Mouse (Mus musculus): ENCODE data around the gene Usp46. TPM values are rescaled to one million over a fixed set of nuclear protein-coding genes. Genes with fewer than 3 reads are reported as not detected.
"Not testable (repeated sequence)": the region's sequence is repeated elsewhere in the genome, so short reads cannot be mapped to it uniquely, and the experiment has no call there.

The Usp46 gene
- total RNA-seq, 2 experiments from 2014 or later, result 155 TPM

- intact Hi-C loops (cut with DNase I), result no loop called here
Observed at GRCm38 (mm10) chr5:73987777-73988560, 80.3 kb downstream of the Usp46 start.

DNA sequence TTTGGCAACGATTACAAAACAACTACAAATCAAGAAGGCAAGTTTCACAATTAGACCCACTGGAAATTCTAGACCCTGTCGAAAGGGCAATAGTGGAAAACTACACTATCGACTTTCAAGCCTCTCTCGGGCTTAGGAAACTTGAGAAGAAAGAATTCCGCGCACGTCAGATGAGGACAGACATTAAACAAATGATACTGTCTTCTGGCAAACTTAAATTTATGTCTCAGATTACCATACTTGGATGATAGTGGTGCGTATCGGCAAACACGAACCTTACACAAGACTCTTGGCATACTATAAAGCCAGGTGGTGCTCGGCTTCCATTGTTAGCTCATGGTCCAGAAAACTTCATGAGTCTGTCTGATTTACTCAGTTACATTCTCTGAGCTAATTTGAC is 90.8 kb downstream of the Usp46 start:
- DNase-seq (ENCODE audit: low spot score in 2 of 2), result no peak
- intact Hi-C loops (cut with DNase I), result no loop called here

More at GRCm38 (mm10) chr5:73987777-73988560, 80.3 kb downstream of the Usp46 start:
- DNase-seq (ENCODE audit: low spot score in 2 of 2), result no peak

- intact Hi-C loops (cut with DNase I), result no loop called here
- DNase-seq (ENCODE audit: low spot score in 2 of 2), result no peak
Observed at GRCm38 (mm10) chr5:73971701-73972100, 96.5 kb downstream of the Usp46 start.

DNA sequence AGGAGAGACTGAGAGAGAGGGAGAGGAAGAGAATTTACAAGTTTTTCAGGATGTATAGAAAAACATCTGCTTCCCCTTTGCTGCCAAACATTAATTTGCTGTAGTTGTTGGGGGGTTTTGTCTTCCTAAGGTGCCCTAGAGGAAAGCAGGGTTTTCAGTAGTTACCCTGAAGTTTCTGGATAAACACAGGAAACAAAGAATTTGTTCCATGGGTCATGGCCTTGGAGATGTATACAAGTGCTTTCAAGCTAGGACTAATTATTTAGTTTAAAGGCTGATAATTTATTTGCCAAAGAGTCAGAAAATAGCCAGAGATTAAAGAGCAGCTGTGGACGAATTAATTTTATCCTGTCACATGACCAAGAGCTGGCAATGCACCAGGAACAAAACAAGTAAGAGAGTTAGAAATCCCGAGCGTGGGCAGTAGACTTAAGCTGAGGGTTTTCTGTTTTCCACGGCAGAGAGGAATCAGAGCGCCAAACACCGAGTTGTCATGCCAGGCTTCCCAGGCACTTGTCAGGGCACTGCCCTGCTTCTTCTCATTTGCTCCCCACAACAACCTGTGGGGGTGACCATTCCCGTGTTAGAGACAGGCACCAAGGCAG is 98.1 kb downstream of the Usp46 start:
- DNase-seq (ENCODE audit: low spot score in 2 of 2), result peak; percentile 42 to 60
- intact Hi-C loops (cut with DNase I), result no loop called here

DNA sequence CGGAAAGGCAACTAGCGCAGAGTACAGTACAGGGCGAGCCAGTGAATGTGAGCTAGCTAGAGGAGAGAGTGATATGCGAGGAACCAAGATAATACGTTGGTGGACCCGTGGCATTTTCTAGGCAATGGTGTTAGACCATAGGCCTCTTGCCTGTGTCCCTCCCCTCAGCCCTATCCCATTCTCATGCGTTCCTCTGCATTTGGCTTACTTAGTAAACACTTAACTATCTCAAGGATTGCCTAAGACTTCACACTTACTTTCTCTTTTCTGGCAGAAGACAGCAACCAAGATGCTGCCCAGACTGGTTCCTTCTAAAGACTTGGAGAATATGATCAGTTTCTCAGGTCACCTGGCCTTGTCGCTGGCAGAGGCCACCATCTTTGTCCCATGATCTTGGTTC is 98.9 kb downstream of the Usp46 start:
- no peak for DNase-seq (ENCODE audit: low spot score in 2 of 2)
- intact Hi-C loops (cut with DNase I), result no loop called here

- DNase-seq (ENCODE audit: low spot score in 2 of 2), result no peak
- intact Hi-C loops (cut with DNase I), result no loop called here
Observed at GRCm38 (mm10) chr5:73959779-73960178, 108.5 kb downstream of the Usp46 start.

GRCm38 (mm10) chr5:73958614-73959013 is 109.6 kb downstream of the Usp46 start:
- DNase-seq (ENCODE audit: low spot score in 2 of 2); intact Hi-C loops (cut with DNase I): not testable (repeated sequence)

DNA sequence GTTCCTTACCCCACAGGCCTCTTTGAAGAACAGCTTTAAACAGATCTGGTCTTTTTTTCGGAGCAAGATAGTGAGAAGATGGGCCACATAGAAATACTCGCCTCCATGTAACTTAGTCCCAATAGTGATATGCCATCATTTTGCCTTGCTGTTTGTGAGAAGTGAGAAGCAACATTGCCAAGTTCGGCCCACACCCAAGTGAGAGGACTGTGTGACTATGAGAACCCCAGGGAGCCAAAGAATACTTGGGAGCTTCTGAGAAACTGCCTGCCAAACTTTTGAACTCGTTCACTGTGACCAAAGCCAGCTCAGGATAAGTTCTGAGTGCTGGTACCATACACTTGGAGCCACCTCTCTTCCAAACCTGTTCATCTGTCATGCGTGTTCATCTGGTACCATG is 110.1 kb downstream of the Usp46 start:
- intact Hi-C loops (cut with DNase I), result no loop called here
- DNase-seq (ENCODE audit: low spot score in 2 of 2), result no peak

DNA sequence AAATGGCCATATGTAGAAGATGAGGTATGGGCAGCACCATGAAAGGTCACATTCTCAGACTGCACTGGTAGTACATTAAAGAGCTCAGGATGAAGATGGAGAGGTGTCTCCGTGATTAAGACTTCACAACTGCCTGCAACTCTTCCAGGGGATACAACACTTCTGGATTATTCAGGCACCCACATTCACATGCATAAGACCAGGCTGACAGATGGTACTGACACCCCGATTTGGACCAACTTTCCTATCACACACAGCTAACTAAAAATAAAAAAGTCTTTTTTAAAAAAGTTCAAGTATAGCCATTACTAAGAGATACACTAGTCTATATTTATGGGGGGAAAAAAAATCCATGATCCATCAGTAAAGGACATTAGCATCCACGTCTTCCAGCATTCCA is 112.5 kb downstream of the Usp46 start:
- no peak for DNase-seq (ENCODE audit: low spot score in 2 of 2)
- intact Hi-C loops (cut with DNase I), result no loop called here

DNA sequence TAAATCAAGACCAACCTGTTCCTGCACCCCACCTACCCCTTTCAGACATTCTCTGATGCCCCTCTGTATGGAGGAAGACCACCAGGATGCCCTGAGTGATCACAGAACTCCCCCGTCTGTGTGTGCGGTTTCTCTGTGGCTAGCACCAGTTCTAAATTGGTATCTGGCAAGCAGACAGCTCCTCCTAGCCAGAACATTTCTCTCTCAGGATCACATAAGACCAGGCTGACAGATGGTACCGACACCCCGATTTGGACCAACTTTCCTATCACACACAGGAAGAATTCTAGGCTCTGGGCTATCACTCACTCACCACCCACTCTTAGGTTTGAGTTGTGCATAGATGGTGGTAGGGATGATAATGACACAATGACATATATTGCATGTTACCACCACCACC is 113.2 kb downstream of the Usp46 start:
- peak; percentile 54 to 69 for DNase-seq (ENCODE audit: low spot score in 2 of 2)
- intact Hi-C loops (cut with DNase I), result no loop called here

- DNase-seq (ENCODE audit: low spot score in 2 of 2), result no peak
- intact Hi-C loops (cut with DNase I), result no loop called here
Observed at GRCm38 (mm10) chr5:73953066-73953614, 115.1 kb downstream of the Usp46 start.

DNA sequence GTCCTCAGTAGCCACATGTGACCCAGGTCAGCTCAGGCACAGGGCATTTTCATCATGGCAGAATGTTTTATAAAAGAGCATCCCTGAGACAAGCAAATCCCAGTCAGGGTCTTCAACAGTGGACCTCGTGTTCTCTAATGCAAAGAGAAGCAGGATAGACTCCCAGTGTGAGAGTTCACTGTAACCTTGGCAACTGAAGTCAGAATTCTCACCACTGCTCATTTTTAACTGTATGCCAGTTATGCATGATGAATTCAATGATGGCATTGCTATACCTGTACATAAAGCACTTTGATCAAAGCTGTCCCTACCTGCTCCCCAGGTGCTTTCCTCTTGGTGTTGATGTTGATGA is 116.6 kb downstream of the Usp46 start:
- intact Hi-C loops (cut with DNase I), result no loop called here
- DNase-seq (ENCODE audit: low spot score in 2 of 2), result no peak

- DNase-seq (ENCODE audit: low spot score in 2 of 2), result peak; percentile 27 to 45
- intact Hi-C loops (cut with DNase I), result no loop called here
Observed at GRCm38 (mm10) chr5:73950809-73951648, 117.2 kb downstream of the Usp46 start.

Other genes starting within 250 kb of the Usp46 start
- 100 to 1,000 TPM in 1 of 2 experiments, 10 to 100 TPM in 1; 97.1 to 110 TPM for gene Rasl11b, start 126.9 kb upstream of the Usp46 start, total RNA-seq (2021)